Mouse (Mus musculus): ENCODE results near the gene Muc1. TPM values are rescaled to one million over a fixed set of nuclear protein-coding genes. Genes with fewer than 3 reads are reported as not detected.

Muc1 gene
- total RNA-seq (2015; ENCODE audit: low replicate concordance) (not detected in 2 replicates), total RNA-seq (2017; ENCODE audit: low replicate concordance) (not detected in 2 replicates)

DNA sequence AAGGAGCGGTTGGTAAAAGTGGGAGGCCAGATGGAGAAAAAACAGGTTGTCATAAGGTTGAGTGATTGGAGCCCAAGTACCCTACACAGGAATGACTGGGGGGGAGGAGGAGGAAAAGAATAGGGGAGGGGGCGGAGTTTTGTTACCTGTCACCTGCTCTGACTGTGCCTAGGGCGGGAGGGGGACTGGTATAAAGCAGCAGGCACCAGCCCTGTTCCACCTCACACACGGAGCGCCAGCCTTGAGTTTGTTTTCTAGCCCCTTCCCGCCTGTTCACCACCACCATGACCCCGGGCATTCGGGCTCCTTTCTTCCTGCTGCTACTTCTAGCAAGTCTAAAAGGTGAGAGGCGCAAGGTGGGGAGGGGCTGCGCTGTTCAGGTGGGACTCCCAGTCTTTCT is at the start of gene Muc1:
Gene Muc1, plus strand, starts transcription at position 222 of the 400 bp plus-strand sequence.
- no peak for ATAC-seq (replicated peaks; ENCODE audit: low FRiP score, poor library complexity, severe bottlenecking)

DNA sequence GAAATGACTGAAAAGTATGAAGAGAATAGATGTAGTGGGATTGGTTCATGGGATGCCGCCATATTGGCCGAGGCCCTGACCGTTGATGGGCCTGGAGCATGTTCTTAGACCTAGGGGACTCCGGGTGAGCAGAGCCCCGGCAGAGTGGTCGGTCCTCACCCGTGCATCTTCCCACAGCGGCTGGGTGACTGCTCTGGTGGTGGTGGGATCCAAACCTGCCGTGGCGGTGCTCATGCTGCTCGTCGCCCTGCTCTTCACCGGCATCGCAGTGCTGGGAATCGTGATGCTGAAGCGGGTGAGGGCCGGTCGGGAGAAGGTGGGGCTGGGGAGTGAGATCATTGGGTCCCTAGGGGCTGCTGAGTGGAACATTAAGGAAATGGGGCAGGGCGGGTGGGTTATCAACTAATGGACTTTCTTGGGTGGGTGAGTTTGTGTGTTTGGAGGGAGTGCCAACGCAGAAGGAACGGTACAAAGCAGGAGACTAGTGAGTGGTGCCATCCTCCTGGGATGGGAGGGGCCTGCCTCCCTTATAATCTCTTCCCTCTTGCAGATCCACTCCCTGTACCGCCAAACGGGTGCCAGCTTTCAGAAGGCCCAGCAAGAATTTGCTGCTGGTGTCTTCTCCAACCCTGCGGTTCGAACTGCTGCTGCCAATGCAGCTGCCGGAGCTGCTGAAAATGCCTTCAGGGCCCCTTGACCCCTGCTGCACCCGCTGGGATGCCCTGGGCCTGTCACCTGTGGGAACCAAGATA is 46.9 kb upstream of the Muc1 start:
- ATAC-seq (replicated peaks; ENCODE audit: low FRiP score, poor library complexity, severe bottlenecking), result no peak

DNA sequence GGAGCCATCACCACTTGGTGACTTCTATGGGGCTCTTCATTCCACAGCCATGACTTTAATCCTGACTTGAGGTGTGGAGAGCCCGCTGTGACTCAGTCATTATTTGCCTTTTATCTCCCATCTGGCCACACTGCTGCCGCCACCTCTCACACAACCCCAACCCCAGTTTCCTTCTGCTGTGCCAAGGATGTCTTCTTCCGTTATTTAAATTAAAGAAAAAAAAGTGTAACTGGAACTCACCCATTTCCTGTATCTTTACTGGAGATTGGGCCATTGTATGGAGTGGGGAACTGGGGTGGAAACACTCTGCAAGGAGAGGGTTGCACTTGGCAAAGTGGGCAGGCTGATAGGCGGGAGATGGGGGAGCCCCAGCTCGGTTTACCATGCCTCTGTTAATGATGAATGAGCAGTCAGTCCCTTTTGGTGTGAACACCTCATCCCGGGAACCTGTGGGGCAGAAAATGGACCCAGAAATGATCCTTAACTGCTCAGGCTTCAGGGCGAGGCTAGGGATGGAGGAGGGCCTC is 46.3 kb upstream of the Muc1 start:
- no peak for ATAC-seq (replicated peaks; ENCODE audit: low FRiP score, poor library complexity, severe bottlenecking)

DNA sequence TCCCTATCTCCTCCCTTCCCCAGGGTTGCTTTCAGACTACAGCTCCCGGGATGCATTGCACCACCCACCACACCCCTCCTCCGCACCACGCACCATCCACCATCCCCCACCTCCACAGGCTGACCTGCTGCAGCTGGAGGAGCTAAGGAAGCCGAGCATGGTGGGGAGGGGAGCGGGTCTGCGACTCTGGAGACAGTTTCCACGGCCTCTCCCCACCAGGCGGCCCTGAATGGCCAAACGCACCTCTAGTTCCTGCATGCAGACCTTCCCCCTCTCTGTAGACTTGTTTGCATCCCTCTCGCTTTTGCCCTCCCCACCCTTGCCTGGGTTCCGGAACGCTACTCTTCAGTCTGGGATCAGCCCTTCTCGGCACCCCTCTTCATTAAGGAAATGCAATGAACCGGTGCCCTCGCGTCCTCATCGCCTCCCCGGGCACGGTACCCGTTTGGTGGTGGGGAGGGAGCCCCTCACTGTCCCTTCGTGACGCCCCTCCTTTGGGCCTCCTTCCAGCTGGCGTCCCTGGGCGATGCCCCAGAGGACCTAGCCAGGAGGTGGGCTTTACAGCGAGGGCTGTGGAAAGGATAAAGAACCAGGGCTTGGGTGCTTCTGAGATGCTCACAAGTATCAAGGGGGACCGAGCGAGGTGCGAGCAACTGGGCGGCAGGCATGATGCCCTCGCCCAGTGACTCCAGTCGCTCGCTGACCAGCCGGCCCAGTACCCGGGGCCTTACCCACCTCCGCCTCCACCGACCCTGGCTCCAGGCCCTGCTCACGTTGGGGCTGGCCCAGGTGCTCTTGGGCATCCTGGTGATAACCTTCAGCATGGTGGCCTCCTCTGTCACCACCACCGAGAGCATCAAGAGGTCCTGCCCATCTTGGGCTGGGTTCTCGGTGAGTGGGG is 45.5 kb upstream of the Muc1 start, which contains the start of gene Fam189b:
Gene Fam189b, plus strand, starts transcription at position 86 of the 901 bp plus-strand sequence.
- ATAC-seq (replicated peaks; ENCODE audit: low FRiP score, poor library complexity, severe bottlenecking), result peak; percentile 85

DNA sequence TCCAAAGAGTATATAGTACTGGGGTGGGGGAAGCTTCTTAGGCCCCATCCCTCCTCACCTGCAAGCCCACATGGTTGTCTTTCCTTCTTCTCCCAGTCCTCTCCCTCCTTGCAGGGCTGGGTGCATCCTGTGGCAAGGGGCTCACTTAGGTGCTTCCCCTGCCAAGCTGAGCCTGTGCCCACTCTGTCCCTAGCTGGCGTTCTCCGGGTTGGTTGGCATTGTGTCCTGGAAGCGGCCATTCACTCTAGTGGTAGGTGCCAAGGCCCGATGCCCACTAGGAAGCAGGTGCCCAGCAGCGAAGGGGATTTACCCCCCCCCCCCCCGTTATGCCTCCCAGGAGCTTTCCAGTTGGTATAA is 44.9 kb upstream of the Muc1 start:
- ATAC-seq (replicated peaks; ENCODE audit: low FRiP score, poor library complexity, severe bottlenecking), result no peak

DNA sequence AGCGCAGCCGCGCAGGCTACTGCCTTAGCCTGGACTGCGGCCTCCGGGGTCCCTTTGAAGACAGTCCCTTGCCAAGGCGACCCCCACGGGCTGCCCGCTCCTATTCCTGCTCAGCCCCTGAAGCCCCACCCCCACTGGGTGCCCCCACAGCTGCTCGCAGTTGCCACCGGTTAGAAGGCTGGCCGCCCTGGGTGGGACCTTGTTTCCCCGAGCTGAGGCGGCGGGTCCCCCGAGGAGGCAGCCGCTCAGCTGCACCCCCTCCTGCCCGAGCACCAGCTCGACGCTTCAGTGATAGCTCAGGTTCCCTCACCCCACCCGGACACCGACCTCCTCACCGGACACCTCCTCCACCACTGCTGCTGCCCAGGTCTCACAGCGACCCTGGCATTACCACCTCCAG is 41.7 kb upstream of the Muc1 start:
- no peak for ATAC-seq (replicated peaks; ENCODE audit: low FRiP score, poor library complexity, severe bottlenecking)

DNA sequence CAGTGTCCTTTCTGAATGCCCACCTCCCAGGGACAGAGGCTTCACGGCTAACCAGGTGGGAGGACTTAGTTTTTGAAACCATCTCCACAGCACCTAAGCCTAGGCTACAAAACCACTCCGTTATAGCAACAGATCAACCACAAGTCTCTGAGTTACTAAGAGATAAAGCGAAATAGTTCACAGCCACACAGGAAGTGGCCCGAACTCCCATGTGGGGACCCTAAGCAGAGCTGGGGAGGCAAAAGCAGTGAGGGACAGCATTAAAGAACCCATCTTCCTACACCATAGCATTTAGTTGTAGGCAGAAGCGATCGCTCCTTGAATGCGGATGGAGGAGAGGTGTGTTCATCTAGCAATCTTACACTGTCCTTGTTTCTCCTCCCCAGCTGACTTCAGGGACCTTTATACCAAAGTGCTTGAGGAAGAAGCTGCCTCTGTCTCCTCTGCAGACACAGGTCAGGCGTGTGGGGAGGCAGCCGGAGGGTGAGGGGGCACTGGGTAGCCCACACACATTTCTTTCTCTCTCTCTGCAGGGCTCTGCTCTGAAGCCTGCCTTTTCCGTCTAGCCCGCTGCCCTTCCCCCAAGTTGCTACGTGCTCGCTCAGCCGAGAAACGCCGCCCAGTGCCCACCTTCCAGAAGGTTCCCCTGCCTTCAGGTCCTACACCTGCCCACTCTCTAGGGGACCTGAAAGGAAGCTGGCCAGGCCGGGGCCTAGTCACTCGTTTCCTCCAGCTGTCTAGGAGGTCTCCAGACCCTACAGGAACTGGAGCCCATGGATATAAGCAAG is 41.0 kb upstream of the Muc1 start:
- no peak for ATAC-seq (replicated peaks; ENCODE audit: low FRiP score, poor library complexity, severe bottlenecking)

DNA sequence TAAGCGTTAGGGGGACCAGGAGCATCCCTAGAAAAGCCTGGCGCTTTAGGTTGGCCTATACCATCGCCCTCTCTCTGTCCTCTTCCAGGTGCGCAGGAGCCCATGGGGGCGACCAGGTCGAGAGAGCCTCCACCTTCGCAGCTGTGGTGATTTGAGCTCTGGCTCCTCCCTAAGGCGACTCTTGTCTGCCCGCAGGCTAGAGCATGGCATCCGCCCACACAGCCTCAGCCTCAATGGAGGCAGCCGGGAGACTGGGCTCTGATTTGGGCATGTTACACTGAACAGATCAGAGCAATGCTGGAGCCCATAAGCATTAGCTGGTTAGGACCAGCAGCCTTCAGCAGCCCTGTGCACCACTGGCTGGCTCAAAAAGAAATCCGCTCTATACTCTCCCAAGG is 40.4 kb upstream of the Muc1 start:
- no peak for ATAC-seq (replicated peaks; ENCODE audit: low FRiP score, poor library complexity, severe bottlenecking)

DNA sequence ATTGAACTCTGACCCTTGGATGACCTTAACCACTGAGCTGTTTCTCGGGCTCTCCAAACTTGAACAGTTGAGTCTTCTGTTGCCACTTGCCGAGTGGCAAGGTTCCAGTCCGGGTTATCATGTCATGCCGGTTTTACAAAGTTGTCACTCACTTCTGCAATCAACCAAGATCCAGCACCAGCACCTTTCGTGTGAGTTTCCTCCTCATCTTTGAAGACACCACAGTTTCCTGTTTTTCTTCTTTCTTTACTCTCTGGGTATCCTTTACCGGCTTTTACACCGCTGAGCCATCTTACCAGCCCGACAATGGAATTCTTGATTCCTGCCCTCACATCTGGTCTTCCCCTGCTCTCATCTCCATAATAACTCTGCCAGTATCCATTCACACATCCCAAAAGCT is 38.4 kb upstream of the Muc1 start:
- ATAC-seq (replicated peaks; ENCODE audit: low FRiP score, poor library complexity, severe bottlenecking), result no peak

DNA sequence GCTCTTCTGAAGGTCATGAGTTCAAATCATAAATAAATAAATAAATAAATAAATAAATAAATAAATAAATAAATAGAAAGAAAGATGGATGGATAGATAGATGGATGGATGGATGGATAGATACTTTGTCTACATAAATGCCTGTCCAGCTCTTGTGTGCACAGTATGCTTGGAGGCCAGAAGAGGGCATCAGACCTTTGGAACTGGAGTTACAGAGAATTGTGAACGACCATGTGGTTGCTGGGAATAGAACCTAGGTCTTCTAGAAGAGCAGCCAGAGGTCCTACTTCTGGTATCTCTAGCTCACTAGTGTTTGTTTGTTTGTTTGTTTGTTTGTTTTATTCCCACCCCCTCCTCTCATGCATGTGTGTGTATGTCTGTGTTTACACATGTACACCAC is 35.5 kb upstream of the Muc1 start:
- no peak for ATAC-seq (replicated peaks; ENCODE audit: low FRiP score, poor library complexity, severe bottlenecking)

DNA sequence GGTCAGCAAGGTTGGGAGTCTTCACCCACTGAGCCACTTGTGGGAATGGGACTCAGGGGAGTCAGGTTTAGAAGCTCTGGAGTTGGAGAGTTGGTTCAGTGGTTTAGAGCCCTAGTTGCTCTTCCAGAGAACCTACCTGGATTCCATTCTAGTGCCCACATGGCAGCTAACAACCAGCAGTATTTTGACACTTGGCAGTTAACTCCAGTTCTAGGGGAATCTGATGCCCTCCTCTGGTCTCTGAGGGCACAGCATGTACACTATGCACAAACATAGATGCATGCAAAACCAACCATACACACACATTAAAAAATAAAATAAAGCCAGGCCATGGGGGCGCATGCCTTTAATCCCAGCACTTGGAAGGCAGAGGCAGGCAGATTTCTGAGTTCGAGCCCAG is 35.0 kb upstream of the Muc1 start:
- ATAC-seq (replicated peaks; ENCODE audit: low FRiP score, poor library complexity, severe bottlenecking), result no peak

DNA sequence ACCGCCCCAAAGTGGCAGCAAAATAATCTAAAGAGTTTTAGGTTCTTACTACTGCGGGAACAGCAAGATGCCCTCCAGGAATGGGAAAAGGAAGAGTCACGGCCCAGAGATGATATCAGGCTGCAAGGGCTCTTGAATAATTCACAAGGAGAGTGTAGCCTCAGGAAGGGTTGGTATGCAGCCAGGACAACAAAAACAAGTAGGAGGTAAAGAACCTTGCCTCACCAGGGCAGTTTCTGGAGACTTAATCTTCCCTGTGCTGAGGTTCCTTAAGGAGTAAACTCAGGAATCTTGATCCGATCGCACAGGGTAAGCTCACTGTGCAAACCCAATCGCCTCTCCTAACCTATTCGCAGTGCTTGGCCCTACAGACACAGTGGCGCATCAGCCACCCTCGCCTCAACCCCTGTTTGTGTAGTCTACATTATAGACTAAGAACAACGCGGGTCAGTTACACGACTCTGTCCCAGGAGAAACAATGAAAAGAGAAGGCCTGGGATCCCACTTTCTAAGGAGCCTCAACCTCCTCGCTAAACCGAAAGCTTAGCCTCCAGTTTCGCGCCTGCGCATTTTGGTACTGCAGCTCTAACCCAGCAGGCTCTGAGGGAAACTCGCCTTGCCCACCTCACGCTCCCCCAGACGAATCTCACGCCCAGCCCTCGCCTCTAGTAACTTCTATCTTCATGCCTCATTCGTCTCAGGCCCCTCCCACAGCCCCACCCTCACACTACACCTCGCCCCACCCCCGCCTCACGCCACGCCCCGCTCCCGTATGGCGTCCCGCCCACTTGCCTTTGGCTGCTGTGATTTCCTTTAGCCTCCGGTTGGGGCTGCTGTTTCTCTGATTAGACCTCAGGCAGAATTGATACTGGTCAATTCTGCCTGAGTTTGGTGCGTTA is 32.6 kb upstream of the Muc1 start:
- ATAC-seq (replicated peaks; ENCODE audit: low FRiP score, poor library complexity, severe bottlenecking), result peak; percentile 95

DNA sequence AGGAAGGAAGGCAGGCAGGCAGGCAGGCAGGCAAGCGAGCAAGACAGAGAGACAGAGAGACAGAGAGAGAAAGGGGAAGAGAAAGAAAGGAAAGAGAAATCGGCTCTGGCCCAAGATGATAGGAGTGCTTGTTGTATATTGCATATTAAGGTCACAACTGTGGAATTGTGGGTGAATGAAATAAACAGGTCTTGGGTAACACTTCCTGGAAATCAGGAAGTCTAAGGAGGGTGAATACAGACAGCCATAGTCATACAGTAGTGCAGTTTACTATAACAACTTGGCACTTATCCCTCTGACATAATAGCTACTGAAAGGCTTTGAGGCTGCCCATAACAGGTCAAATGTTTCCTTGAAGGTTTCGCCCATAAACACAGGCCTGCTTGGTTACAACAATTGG is 29.0 kb upstream of the Muc1 start:
- ATAC-seq (replicated peaks; ENCODE audit: low FRiP score, poor library complexity, severe bottlenecking), result no peak

DNA sequence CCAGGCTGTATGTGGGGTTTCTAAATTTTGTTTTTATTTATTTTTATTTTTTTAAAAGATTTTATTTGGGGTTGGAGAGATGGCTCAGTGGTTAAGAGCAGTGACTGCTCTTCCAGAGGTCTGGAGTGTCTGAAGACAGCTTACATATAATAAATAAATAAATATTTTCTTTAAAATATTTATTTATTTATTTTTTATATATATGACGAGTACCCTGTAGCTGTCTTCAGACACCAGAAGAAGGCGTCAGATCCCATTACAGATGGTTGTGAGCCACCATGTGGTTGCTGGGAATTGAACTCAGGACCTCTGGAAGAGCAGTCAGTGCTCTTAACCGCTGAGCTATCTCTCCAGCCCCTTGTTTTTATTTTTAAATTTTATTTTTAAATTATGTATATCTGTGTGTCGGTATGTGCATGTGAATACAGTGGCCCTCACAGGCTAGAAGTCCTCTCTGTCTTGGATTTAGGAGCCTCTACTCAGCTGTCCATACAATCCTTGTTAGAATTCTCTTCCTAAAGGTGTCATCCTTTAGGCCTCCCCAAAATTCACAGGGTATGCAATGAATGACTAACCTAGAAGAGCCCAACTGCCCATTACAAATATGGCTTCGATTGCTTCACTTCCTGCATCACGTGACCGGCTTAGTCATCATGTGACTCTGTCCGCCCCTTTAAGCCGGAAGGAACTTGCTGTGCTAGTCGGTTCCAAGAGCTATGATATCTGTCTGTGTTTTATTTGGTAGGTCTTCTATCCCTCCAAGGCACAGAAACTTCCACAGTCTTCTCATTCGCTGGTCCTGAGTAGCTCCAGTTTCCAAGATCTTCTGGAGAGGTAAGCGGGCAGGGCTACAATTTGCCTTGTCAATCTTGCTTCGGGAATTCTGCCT is 26.4 kb upstream of the Muc1 start, which contains the start of gene Gba:
Gene Gba, plus strand, starts transcription at position 676 of the 889 bp plus-strand sequence.
- ATAC-seq (replicated peaks; ENCODE audit: low FRiP score, poor library complexity, severe bottlenecking), result peak; percentile 89

DNA sequence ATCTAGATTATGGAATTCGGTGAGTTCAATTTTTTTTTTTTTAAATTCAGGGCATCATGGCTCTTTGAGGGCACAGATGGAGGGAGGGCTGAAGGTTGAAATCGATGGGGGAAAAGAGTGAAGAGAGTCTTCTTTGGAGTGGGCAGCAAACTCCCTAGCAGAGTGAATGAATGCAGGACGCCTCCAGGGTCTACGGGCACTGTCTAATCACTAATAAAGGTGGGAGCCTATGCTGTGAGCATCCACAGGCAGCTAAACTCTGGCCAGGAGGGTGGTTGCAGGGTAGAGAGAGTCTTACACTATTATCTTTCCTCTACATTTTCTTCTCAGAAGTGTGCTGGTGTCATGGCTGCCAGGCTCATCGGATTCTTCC is 25.7 kb upstream of the Muc1 start:
- ATAC-seq (replicated peaks; ENCODE audit: low FRiP score, poor library complexity, severe bottlenecking), result peak; percentile 24; the same call in 1 of the 2 replicates

DNA sequence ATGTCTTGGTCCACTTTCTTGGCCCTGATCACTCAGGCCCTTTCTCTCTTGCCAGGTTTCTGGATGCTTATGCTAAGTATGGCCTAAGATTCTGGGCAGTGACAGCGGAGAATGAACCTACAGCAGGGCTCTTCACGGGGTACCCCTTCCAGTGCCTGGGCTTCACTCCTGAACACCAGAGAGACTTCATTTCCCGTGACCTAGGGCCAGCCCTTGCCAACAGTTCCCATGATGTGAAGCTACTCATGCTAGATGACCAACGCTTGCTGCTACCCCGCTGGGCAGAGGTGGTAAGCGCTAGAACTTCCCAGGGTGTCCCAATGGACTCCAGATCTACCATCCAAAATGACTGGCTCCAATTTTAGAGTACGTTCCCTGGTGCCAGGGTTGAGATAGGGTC is 22.8 kb upstream of the Muc1 start:
- ATAC-seq (replicated peaks; ENCODE audit: low FRiP score, poor library complexity, severe bottlenecking), result no peak

DNA sequence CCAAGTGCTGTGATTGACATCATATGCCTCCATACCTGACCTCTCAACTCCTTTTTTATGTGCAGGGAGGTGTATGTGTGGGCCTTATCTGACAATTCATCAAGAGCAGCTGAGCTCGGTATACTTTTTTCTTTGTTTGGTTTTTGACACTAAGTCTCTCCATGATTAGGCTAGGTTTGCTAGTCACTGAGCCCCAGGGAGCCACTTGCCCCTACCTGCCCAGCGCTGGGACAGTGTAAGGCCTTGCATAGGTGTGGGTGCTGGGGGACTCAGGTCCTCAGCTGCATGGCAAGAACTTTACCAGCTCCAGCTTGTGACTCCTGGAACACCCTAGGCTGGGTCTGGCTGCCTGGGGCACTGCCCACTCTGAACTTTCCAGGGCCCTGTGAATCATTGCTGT is 22.2 kb upstream of the Muc1 start:
- ATAC-seq (replicated peaks; ENCODE audit: low FRiP score, poor library complexity, severe bottlenecking), result no peak

DNA sequence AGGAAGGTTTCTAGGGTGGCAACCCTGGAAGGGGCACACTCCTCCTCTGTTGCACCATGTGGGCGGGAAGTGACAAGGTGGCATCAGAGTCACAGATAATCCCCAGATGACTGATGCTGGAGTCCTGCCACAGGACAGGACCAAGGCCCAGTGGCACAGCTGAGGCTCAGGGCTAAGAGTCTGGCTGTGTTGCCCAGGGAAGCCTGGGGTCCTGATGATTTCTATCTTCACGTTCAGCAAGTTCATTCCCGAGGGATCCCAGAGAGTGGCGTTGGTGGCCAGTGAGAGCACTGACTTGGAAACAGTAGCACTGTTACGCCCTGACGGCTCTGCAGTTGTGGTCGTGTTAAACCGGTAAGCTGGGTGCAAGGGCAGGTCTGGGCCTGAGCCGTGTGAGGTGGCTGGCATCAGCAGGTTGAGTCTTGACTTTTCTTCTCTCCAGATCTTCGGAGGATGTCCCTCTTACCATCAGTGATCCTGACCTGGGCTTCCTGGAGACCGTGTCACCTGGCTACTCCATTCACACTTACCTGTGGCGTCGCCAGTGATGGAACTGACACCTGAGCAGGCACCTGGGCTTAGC is 20.7 kb upstream of the Muc1 start:
- no peak for ATAC-seq (replicated peaks; ENCODE audit: low FRiP score, poor library complexity, severe bottlenecking)

Measured in erythroblast, adult 5-6 weeks (primary cell).